Mouse (Mus musculus) intestine, postnatal 0 days (tissue): ENCODE data around the gene Cct8. TPM values are rescaled to one million over a fixed set of nuclear protein-coding genes. Genes with fewer than 3 reads are reported as not detected.

ENCODE experiments used
- ATAC-seq: fragments of 200-750 bp; cut with Nextera tagmentation; 2 replicates; pipeline ENCODE4 v1.8.0; 2017; ENCODE audit warnings: mild to moderate bottlenecking, moderate TSS enrichment, moderate library complexity
- H3K27ac ChIP-seq: fragments of 300-500 bp; sonication (generic); 2 replicates; pipeline ENCODE4 v1.5.1; 2014; ENCODE audit warnings: mild to moderate bottlenecking, low read depth, low read length, moderate library complexity
- H3K27me3 ChIP-seq: fragments of 300-500 bp; sonication (generic); replicated peaks from 2 replicates; pipeline ENCODE4 v1.6.1; 2014; ENCODE audit warnings: low read length, mixed read lengths; ENCODE audit not compliant: control insufficient read depth, insufficient read depth
- H3K36me3 ChIP-seq: fragments of 300-500 bp; sonication (generic); 2 replicates; pipeline ENCODE4 v1.6.1; 2014; ENCODE audit warnings: mild to moderate bottlenecking, moderate library complexity; ENCODE audit not compliant: control insufficient read depth, insufficient read depth
- H3K4me1 ChIP-seq: fragments of 300-500 bp; sonication (generic); replicated peaks from 2 replicates; pipeline ENCODE4 v1.6.1; 2014; ENCODE audit warnings: antibody characterized with exemption, low read length, mixed read lengths; ENCODE audit not compliant: control insufficient read depth, insufficient read depth
- H3K4me2 ChIP-seq: fragments of 300-500 bp; sonication (generic); replicated peaks from 2 replicates; pipeline ENCODE4 v1.6.1; 2014; ENCODE audit warnings: low read depth, mild to moderate bottlenecking, moderate library complexity
- H3K4me3 ChIP-seq: fragments of 300-500 bp; sonication (generic); 2 replicates; pipeline ENCODE4 v1.5.1; 2014; ENCODE audit warnings: low read depth, low read length
- H3K9ac ChIP-seq: fragments of 300-500 bp; sonication (generic); 2 replicates; pipeline ENCODE4 v1.6.1; 2014; ENCODE audit warnings: mild to moderate bottlenecking, low read depth, low read length
- H3K9me3 ChIP-seq: fragments of 300-500 bp; sonication (generic); 2 replicates; pipeline ENCODE4 v1.6.1; 2016; ENCODE audit warnings: mixed run types; ENCODE audit not compliant: control insufficient read depth
- CTCF ChIP-seq: sonication (generic); IDR thresholded peaks from 2 replicates; pipeline ENCODE4 v1.5.1; 2016; ENCODE audit warnings: low read depth, mild to moderate bottlenecking, control low read depth, antibody characterized with exemption, moderate library complexity
- WGBS: fragments of 180-500 bp; shearing (Covaris S2); extraction: QIAGEN DNeasy Blood & Tissue Kit; methylation state at CpG from one replicate; pipeline ENCODE4 v1.1.7; 2014; 5-methylcytosine and 5-hydroxymethylcytosine counted together
- polyA plus RNA-seq: library from polyadenylated mRNA; unstranded; fragments of >200 nt; fragmentation: Nextera tagmentation; extraction: Ambion mirVana; gene quantifications from 2 replicates; pipeline ENCODE4 v1.2.1, GENCODE M21; 2015

The Cct8 gene
- polyA plus RNA-seq, 1 experiment from 2014 or later, result 156 TPM

GRCm38 (mm10) chr16:87442291-87442690 lies 53.4 kb downstream of the Cct8 start:
- 41% methylated on average over 5 of the region's 5 CpGs for WGBS

GRCm38 (mm10) chr16:87441089-87441488 lies 54.6 kb downstream of the Cct8 start:
- H3K9me3 ChIP-seq, result no peaks in the 10 kb centered on the region
- H3K27me3 ChIP-seq, result no peaks in the 10 kb centered on the region
- H3K4me3 ChIP-seq, result peak overlapping the region; percentile 74
- 21% methylated on average over 9 of the region's 9 CpGs for WGBS
- H3K4me1 ChIP-seq, result peaks cover 13% of the 10 kb centered on the region
- H3K9ac ChIP-seq, result peak overlapping the region; percentile 73
- H3K4me2 ChIP-seq, result peak overlapping the region; percentile 88
- H3K27ac ChIP-seq, result peak overlapping the region; percentile 91; the same call in 1 of the 2 replicates
- peaks cover 1% of the 10 kb centered on the region; the same call in 1 of the 2 replicates for H3K36me3 ChIP-seq
- peak; percentile 63 for TF ChIP-seq CTCF
- no peak for ATAC-seq

More at GRCm38 (mm10) chr16:87442291-87442690, 53.4 kb downstream of the Cct8 start:
- no peak for TF ChIP-seq CTCF
- no peak for ATAC-seq
- no peaks in the 10 kb centered on the region for H3K9me3 ChIP-seq
- H3K27ac ChIP-seq, result no peak overlapping the region
- H3K4me2 ChIP-seq, result no peak overlapping the region
- no peaks in the 10 kb centered on the region for H3K27me3 ChIP-seq
- no peaks in the 10 kb centered on the region for H3K36me3 ChIP-seq
- H3K4me1 ChIP-seq, result peaks cover 13% of the 10 kb centered on the region
- no peak overlapping the region for H3K4me3 ChIP-seq
- H3K9ac ChIP-seq, result no peak overlapping the region

GRCm38 (mm10) chr16:87440184-87440686 lies 55.4 kb downstream of the Cct8 start, which contains the start of gene Rwdd2b:
Rwdd2b (minus strand) TSS chr16:87440573.
- 0% methylated on average over 38 of the region's 38 CpGs for WGBS
- Histone ChIP-seq H3K4me1 (peaks cover 13% of the 10 kb centered on the region), H3K4me2 (peak within 1 kb of the TSS; percentile 88), H3K9me3 (no peaks in the 10 kb centered on the region), H3K36me3 (peaks cover 4% of the 10 kb centered on the region; the same call in 1 of the 2 replicates), H3K4me3 (peak within 1 kb of the TSS; percentile 74), H3K9ac (peak within 1 kb of the TSS; percentile 73), H3K27ac (peak within 1 kb of the TSS; percentile 91), H3K27me3 (no peaks in the 10 kb centered on the region)
- ATAC-seq, result peak; percentile 87
- TF ChIP-seq CTCF, result no peak

- peaks cover 4% of the 10 kb centered on the region; the same call in 1 of the 2 replicates for H3K36me3 ChIP-seq
- no peak overlapping the region for H3K9ac ChIP-seq
- no peaks in the 10 kb centered on the region for H3K27me3 ChIP-seq
- H3K9me3 ChIP-seq, result no peaks in the 10 kb centered on the region
- 85% methylated on average over 8 of the region's 8 CpGs for WGBS
- no peak for ATAC-seq
- no peak overlapping the region for H3K27ac ChIP-seq
- no peak for TF ChIP-seq CTCF
- H3K4me2 ChIP-seq, result no peak overlapping the region
- H3K4me3 ChIP-seq, result no peak overlapping the region
- H3K4me1 ChIP-seq, result peaks cover 11% of the 10 kb centered on the region
These were observed 57.0 kb downstream of the Cct8 start for GRCm38 (mm10) chr16:87438697-87439096.

GRCm38 (mm10) chr16:87437096-87437495 lies 58.6 kb downstream of the Cct8 start:
- H3K27ac ChIP-seq, result no peak overlapping the region
- H3K4me3 ChIP-seq, result no peak overlapping the region
- no peaks in the 10 kb centered on the region for H3K27me3 ChIP-seq
- no peak for ATAC-seq
- no peak for TF ChIP-seq CTCF
- peaks cover 4% of the 10 kb centered on the region; the same call in 1 of the 2 replicates for H3K36me3 ChIP-seq
- H3K4me2 ChIP-seq, result no peak overlapping the region
- 93% methylated on average over 21 of the region's 21 CpGs for WGBS
- H3K9me3 ChIP-seq, result no peaks in the 10 kb centered on the region
- no peaks in the 10 kb centered on the region; the same call in 1 of the 2 replicates for H3K4me1 ChIP-seq
- no peak overlapping the region for H3K9ac ChIP-seq

- ATAC-seq, result no peak; the same call in 1 of the 2 replicates
- 77% methylated on average over 13 of the region's 13 CpGs for WGBS
These were observed 60.1 kb downstream of the Cct8 start for GRCm38 (mm10) chr16:87435411-87436205.

More at GRCm38 (mm10) chr16:87435411-87436205, 60.1 kb downstream of the Cct8 start:
- H3K9me3 ChIP-seq, result no peaks in the 10 kb centered on the region
- peaks cover 4% of the 10 kb centered on the region; the same call in 1 of the 2 replicates for H3K36me3 ChIP-seq
- no peak overlapping the region for H3K4me3 ChIP-seq
- no peak overlapping the region; the same call in 1 of the 2 replicates for H3K27ac ChIP-seq
- no peaks in the 10 kb centered on the region for H3K27me3 ChIP-seq
- no peaks in the 10 kb centered on the region for H3K4me1 ChIP-seq
- no peak for TF ChIP-seq CTCF
- no peak overlapping the region for H3K9ac ChIP-seq
- no peak overlapping the region for H3K4me2 ChIP-seq
